Mouse (Mus musculus): ENCODE measurements around the gene Spop. TPM values are rescaled to one million over a fixed set of nuclear protein-coding genes. Genes with fewer than 3 reads are reported as not detected.
"Not testable (repeated sequence)": the region's sequence is repeated elsewhere in the genome, so short reads cannot be mapped to it uniquely, and the experiment has no call there.

Spop gene
- polyA plus RNA-seq, 1 experiment from 2014 or later: 114 TPM

DNA sequence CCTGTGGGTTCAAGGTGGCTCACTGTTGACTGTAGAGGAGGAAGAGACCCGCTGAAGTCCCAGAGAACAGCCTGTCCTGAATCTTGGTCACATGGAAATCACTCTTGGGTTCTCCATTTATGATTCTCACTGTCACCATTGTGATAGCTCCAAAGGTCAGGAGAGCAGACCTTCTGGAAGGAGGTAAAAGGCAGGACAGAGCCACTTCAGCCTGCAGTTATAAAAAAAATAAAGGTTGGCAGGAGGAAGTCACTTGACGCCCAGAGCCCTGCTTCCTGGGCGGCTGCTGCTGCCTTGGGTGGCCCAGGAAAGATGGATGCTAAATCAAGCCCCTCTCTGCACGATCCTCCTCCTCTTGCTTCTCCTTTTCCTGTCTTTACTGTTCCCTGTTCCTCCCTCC lies 86.5 kb downstream of the Spop start:
- WGBS: 45% methylated on average over 4 of the region's 4 CpGs
- no peaks in the 10 kb centered on the region; the same call in 1 of the 2 replicates for H3K36me3 ChIP-seq (ENCODE audit: control insufficient read depth, insufficient read depth, low read length)
- H3K4me2 ChIP-seq (ENCODE audit: low read depth, severe bottlenecking): no peak overlapping the region
- H3K27ac ChIP-seq (replicated peaks; ENCODE audit: low read depth, low read length): no peak overlapping the region
- no peak overlapping the region for H3K4me3 ChIP-seq (ENCODE audit: low read depth, low read length)
- DNase-seq (ENCODE audit: low spot score) (no peak), ATAC-seq (ENCODE audit: insufficient number of reproducible peaks, low FRiP score, low TSS enrichment, low read depth) (no peak)
- H3K9ac ChIP-seq (ENCODE audit: low read length): no peak overlapping the region
- no peaks in the 10 kb centered on the region for H3K27me3 ChIP-seq (ENCODE audit: control insufficient read depth, insufficient read depth, low read length)
- H3K9me3 ChIP-seq (ENCODE audit: control insufficient read depth, low read length): no peaks in the 10 kb centered on the region
- H3K4me1 ChIP-seq (ENCODE audit: control insufficient read depth, insufficient read depth, low read length): no peaks in the 10 kb centered on the region

DNA sequence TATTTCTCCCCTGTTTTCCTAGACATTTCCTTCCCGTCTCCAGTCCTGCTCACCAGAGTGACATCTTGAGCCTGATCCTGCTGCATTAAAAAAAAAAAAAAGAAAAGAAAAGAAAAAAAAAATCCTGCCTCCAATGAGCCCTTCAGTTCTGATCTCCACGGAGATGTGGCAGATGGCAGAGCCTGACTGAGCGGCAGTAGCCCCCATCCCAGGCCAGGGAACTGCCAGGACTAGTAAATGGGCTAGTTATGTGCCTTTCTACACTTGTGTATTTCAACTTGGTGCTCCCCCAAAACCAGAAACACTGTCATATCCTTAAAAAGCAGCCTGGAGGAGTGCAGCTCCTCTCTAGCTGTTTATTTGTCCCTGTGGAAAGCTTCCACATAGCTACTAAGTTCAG lies 87.0 kb downstream of the Spop start:
- Histone ChIP-seq H3K27ac (replicated peaks; ENCODE audit: low read depth, low read length) (no peak overlapping the region), H3K9ac (ENCODE audit: low read length) (no peak overlapping the region), H3K36me3 (ENCODE audit: control insufficient read depth, insufficient read depth, low read length) (no peaks in the 10 kb centered on the region; the same call in 1 of the 2 replicates), H3K4me3 (ENCODE audit: low read depth, low read length) (no peak overlapping the region), H3K4me2 (ENCODE audit: low read depth, severe bottlenecking) (no peak overlapping the region), H3K27me3 (ENCODE audit: control insufficient read depth, insufficient read depth, low read length) (no peaks in the 10 kb centered on the region), H3K9me3 (ENCODE audit: control insufficient read depth, low read length) (no peaks in the 10 kb centered on the region), H3K4me1 (ENCODE audit: control insufficient read depth, insufficient read depth, low read length) (no peaks in the 10 kb centered on the region)
- DNase-seq (ENCODE audit: low spot score) (no peak), ATAC-seq (ENCODE audit: insufficient number of reproducible peaks, low FRiP score, low TSS enrichment, low read depth) (no peak)
- WGBS: 62% methylated on average over 3 of the region's 3 CpGs

DNA sequence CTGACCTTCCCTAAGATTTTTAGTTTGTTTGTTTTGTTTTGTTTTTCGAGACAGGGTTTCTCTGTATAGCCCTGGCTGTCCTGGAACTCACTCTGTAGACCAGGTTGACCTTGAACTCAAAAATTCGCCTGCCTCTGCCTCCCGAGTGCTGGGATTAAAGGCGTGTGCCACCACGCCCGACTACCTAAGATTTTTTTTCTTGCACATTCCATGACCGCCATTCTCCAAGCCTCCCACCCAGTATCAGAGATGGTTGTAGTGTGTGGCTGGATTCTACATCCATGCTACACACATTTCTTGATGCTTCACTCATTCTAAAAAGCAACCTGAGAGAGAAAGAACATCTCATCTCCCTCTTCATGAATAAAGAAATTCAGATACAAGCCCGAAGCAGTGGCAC lies 87.9 kb downstream of the Spop start:
- H3K27me3 ChIP-seq (ENCODE audit: control insufficient read depth, insufficient read depth, low read length); H3K4me2 ChIP-seq (ENCODE audit: low read depth, severe bottlenecking); DNase-seq (ENCODE audit: low spot score); H3K9me3 ChIP-seq (ENCODE audit: control insufficient read depth, low read length); H3K9ac ChIP-seq (ENCODE audit: low read length); H3K27ac ChIP-seq (replicated peaks; ENCODE audit: low read depth, low read length); ATAC-seq (ENCODE audit: insufficient number of reproducible peaks, low FRiP score, low TSS enrichment, low read depth); H3K4me1 ChIP-seq (ENCODE audit: control insufficient read depth, insufficient read depth, low read length); H3K4me3 ChIP-seq (ENCODE audit: low read depth, low read length); H3K36me3 ChIP-seq (ENCODE audit: control insufficient read depth, insufficient read depth, low read length): not testable (repeated sequence)
- 85% methylated on average over 8 of the region's 8 CpGs for WGBS

DNA sequence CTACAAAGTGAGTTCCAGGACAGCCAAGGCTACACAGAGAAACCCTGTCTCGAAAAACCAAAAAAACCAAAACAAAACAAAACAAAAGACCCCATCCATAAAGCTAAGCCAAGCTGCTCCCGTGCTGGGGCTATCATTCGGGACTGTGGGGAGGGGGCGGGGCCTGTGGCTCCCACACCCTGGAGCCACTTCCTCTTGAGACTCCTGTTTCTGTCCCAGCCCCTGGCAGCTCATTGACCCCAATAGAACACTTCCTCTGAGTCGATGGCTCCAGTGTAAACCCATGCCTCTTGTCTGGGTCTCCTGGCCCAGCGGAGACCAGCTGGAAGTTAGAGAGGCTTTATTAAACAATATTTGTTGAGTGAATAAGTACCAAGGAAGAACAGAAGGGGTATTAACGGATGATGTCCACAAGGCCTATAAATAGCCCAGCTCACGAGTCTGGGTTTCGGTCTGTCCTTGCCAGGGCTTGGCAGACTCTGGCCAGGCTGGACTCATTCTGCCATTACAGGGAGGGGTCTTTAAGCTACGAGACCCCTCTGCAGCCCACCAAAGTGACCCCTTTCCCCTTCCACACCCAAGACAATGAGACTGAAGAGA lies 89.8 kb downstream of the Spop start:
- Histone ChIP-seq H3K4me3 (ENCODE audit: low read depth, low read length) (no peak overlapping the region), H3K9ac (ENCODE audit: low read length) (no peak overlapping the region), H3K27me3 (ENCODE audit: control insufficient read depth, insufficient read depth, low read length) (no peaks in the 10 kb centered on the region), H3K4me2 (ENCODE audit: low read depth, severe bottlenecking) (no peak overlapping the region), H3K36me3 (ENCODE audit: control insufficient read depth, insufficient read depth, low read length) (no peaks in the 10 kb centered on the region), H3K9me3 (ENCODE audit: control insufficient read depth, low read length) (no peaks in the 10 kb centered on the region), H3K27ac (replicated peaks; ENCODE audit: low read depth, low read length) (no peak overlapping the region), H3K4me1 (ENCODE audit: control insufficient read depth, insufficient read depth, low read length) (no peaks in the 10 kb centered on the region)
- no peak for ATAC-seq (ENCODE audit: insufficient number of reproducible peaks, low FRiP score, low TSS enrichment, low read depth)
- WGBS: 70% methylated on average over 10 of the region's 10 CpGs
- DNase-seq (ENCODE audit: low spot score): no peak

DNA sequence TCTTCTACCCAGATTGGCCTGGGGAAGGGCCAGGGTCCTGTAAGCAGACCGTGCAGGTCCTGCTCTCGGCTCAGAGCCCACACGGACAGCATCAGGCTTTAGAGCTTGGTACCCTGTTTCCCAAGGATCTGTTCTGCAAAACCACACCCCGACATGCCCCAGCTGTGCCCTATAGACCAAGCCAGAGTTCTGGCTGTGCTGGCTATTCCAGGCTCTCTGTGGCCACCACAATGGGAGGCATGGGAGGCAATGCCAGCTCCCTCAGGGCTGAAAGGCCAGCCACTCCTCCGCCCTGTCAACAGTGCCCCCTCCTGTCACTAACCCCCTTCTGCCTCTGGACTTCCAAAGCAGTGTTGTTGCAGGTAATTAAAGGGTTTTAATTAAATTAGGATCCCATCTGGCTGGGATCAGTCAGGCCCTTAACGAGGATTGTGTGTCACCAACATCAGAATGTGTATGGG lies 90.4 kb downstream of the Spop start:
- H3K36me3 ChIP-seq (ENCODE audit: control insufficient read depth, insufficient read depth, low read length): no peaks in the 10 kb centered on the region
- H3K4me3 ChIP-seq (ENCODE audit: low read depth, low read length): no peak overlapping the region
- no peak for DNase-seq (ENCODE audit: low spot score)
- H3K27me3 ChIP-seq (ENCODE audit: control insufficient read depth, insufficient read depth, low read length): no peaks in the 10 kb centered on the region
- H3K9ac ChIP-seq (ENCODE audit: low read length): no peak overlapping the region
- no peak overlapping the region for H3K27ac ChIP-seq (replicated peaks; ENCODE audit: low read depth, low read length)
- no peaks in the 10 kb centered on the region for H3K4me1 ChIP-seq (ENCODE audit: control insufficient read depth, insufficient read depth, low read length)
- no peaks in the 10 kb centered on the region for H3K9me3 ChIP-seq (ENCODE audit: control insufficient read depth, low read length)
- no peak for ATAC-seq (ENCODE audit: insufficient number of reproducible peaks, low FRiP score, low TSS enrichment, low read depth)
- 72% methylated on average over 6 of the region's 6 CpGs for WGBS
- no peak overlapping the region for H3K4me2 ChIP-seq (ENCODE audit: low read depth, severe bottlenecking)

DNA sequence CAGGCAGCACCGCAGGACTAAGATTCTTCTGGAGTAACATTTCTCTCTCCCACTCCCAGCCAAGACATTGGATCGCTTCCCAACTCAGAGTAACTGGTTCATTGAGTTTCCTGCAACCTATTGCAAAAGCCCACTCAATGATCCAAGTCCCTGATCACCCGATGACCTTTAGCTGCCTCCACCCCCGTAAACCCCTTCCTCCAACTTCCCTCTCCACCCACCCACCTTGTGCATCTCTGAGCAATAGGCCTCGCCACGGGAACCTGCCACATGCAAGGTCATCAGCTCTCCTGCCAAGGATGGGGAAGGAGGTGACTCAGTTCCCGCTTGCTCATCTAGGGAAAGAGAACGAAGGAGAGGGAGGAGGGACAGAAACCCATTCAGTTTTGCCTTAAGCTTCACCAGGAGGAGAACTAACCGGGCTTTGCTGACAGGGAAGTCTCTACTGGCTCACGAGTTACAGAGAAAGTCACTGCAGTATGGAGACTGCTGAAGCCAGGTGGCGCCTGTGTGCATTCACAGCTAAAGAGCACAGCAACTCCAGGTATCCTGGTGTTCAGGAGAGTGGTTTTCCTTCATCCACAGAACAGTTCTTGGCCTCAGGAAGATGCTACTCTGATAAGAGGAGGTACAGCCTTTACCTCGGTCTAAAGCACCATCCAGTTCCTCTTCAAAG lies 93.3 kb downstream of the Spop start:
- ATAC-seq (ENCODE audit: insufficient number of reproducible peaks, low FRiP score, low TSS enrichment, low read depth) (no peak), DNase-seq (ENCODE audit: low spot score) (no peak)
- Histone ChIP-seq H3K9ac (ENCODE audit: low read length) (no peak overlapping the region), H3K27me3 (ENCODE audit: control insufficient read depth, insufficient read depth, low read length) (no peaks in the 10 kb centered on the region), H3K4me1 (ENCODE audit: control insufficient read depth, insufficient read depth, low read length) (no peaks in the 10 kb centered on the region), H3K27ac (replicated peaks; ENCODE audit: low read depth, low read length) (no peak overlapping the region), H3K4me3 (ENCODE audit: low read depth, low read length) (no peak overlapping the region), H3K4me2 (ENCODE audit: low read depth, severe bottlenecking) (no peak overlapping the region), H3K36me3 (ENCODE audit: control insufficient read depth, insufficient read depth, low read length) (no peaks in the 10 kb centered on the region), H3K9me3 (ENCODE audit: control insufficient read depth, low read length) (no peaks in the 10 kb centered on the region)
- WGBS: 49% methylated on average over 12 of the region's 12 CpGs

DNA sequence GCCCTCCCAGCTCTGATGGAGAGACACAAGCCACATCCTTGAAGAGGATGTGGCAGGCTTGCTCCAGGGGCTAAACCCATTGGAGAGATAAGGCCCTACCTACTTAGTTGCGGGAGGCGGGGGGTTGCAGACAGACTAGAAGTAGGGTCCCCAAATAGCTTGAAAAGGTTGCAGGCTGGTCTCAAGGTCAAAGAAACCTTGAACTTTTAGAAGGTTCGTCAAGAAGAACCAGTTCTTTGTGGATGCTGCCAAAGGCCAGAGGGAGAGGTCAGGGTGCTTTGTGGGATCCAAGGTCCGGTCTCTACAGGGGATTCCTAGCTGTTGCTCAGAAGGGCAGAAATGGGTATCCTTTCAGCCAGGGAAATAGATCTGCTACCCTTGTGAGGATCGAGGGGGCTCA lies 93.9 kb downstream of the Spop start:
- no peak overlapping the region for H3K27ac ChIP-seq (replicated peaks; ENCODE audit: low read depth, low read length)
- DNase-seq (ENCODE audit: low spot score) (no peak), ATAC-seq (ENCODE audit: insufficient number of reproducible peaks, low FRiP score, low TSS enrichment, low read depth) (no peak)
- peaks cover 6% of the 10 kb centered on the region for H3K27me3 ChIP-seq (ENCODE audit: control insufficient read depth, insufficient read depth, low read length)
- no peak overlapping the region for H3K4me3 ChIP-seq (ENCODE audit: low read depth, low read length)
- H3K4me1 ChIP-seq (ENCODE audit: control insufficient read depth, insufficient read depth, low read length): no peaks in the 10 kb centered on the region
- H3K36me3 ChIP-seq (ENCODE audit: control insufficient read depth, insufficient read depth, low read length): no peaks in the 10 kb centered on the region
- WGBS: 82% methylated on average over 5 of the region's 5 CpGs
- H3K9ac ChIP-seq (ENCODE audit: low read length): no peak overlapping the region
- no peak overlapping the region for H3K4me2 ChIP-seq (ENCODE audit: low read depth, severe bottlenecking)
- H3K9me3 ChIP-seq (ENCODE audit: control insufficient read depth, low read length): no peaks in the 10 kb centered on the region

DNA sequence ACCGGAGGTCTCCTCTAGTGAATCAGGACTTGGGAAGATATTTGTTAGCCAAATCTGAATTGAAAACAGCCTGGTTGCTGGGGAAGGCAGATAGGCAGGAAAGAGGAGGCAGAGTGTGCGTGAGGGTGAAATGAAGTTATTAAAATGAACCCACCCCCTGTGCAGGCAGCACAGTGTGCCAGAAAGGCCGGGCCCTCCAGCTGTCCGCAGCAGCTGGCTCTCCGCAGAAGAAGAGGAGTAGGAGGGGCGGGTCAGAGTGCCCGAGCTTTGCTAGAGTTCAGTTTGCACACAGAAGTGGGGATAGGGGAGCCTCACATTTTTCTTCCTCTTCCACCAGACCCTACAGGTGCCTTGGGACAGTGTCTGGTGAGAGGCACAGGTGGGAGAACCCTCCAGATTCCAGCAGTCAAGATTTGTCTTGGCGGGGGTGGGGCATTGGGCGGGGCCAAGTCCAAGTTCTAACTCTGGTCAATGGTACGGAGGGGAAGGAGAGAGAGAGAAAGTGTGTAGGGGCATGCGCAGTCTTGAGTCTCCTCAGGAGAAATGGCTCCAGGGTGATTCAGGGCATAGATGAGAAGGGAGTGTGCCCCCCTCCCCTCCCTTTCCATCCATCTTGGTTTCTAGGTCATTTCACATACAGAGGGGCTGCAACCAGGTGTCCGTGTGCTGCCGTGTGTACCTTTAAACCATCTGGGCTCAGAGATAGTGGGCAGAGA lies 94.5 kb downstream of the Spop start:
- DNase-seq (ENCODE audit: low spot score) (no peak), ATAC-seq (ENCODE audit: insufficient number of reproducible peaks, low FRiP score, low TSS enrichment, low read depth) (no peak)
- 55% methylated on average over 13 of the region's 13 CpGs for WGBS
- H3K9ac ChIP-seq (ENCODE audit: low read length): no peak overlapping the region
- H3K4me2 ChIP-seq (ENCODE audit: low read depth, severe bottlenecking): no peak overlapping the region
- no peak overlapping the region for H3K27ac ChIP-seq (replicated peaks; ENCODE audit: low read depth, low read length)
- no peaks in the 10 kb centered on the region for H3K36me3 ChIP-seq (ENCODE audit: control insufficient read depth, insufficient read depth, low read length)
- H3K4me1 ChIP-seq (ENCODE audit: control insufficient read depth, insufficient read depth, low read length): no peaks in the 10 kb centered on the region
- H3K4me3 ChIP-seq (ENCODE audit: low read depth, low read length): no peak overlapping the region
- H3K27me3 ChIP-seq (ENCODE audit: control insufficient read depth, insufficient read depth, low read length): peaks cover 11% of the 10 kb centered on the region
- no peaks in the 10 kb centered on the region for H3K9me3 ChIP-seq (ENCODE audit: control insufficient read depth, low read length)

Data from limb, embryonic 11.5 days (tissue).